In genomic region chr19:34193149-34193548, GRCm38 (mm10) we compare ENCODE assay signal across 7 mouse cellular contexts. TPM values are rescaled to one million over a fixed set of nuclear protein-coding genes. Genes with fewer than 3 reads are reported as not detected.
DNase-seq lines count a peak whose midpoint lies in the region; ATAC-seq and TF ChIP-seq lines count a peak whose summit lies in the region.

No protein-coding gene starts in this region.

- H3K4me3 ChIP-seq in heart, embryonic 11.5 days (ENCODE audit: low read depth, low read length): peak overlapping the region; percentile 72
- peak overlapping the region; percentile 43; the same call in 1 of the 2 replicates for H3K4me3 ChIP-seq in small intestine, adult 2 months (ENCODE audit: low read depth, low read length)

- TF ChIP-seq CTCF in small intestine, adult 2 months (IDR thresholded peaks at IDR 0.05; ENCODE audit: extremely low read depth, insufficient read length, insufficient replicate concordance, low read depth, low read length): no peak

- 12% methylated on average over 9 of the region's 9 CpGs for WGBS in heart, embryonic 11.5 days (ENCODE audit: insufficient replicate concordance)
- under 1% methylated on average over 9 of the region's 9 CpGs for WGBS in small intestine, adult 2 months

- H3K4me1 ChIP-seq in heart, embryonic 11.5 days (ENCODE audit: control insufficient read depth, insufficient read depth, low read length): no peaks in the 10 kb centered on the region
- peaks cover 2% of the 10 kb centered on the region; the same call in 1 of the 2 replicates for H3K4me1 ChIP-seq in small intestine, adult 2 months (ENCODE audit: control insufficient read depth, insufficient read depth, insufficient read length, low read length)

- 0 out of 2 replicates have a peak overlapping the region, but pooled peaks have one; percentile 44 for H3K9ac ChIP-seq in heart, embryonic 11.5 days (ENCODE audit: low read depth, low read length)

- DNase-seq in 3134 (ENCODE audit: extremely low read depth, insufficient read length, low spot score): peak; percentile 24
- DNase-seq in A20 (ENCODE audit: low read depth, low spot score): peak; percentile 85
- peak; percentile 54 to 59 for DNase-seq in cerebellum, postnatal 10 days
- peak; percentile 37 for DNase-seq in kidney, adult 9 months
- DNase-seq in lung, postnatal 10 days: peak; percentile 31

- H3K9me3 ChIP-seq in heart, embryonic 11.5 days (replicated peaks; ENCODE audit: control insufficient read depth, low read length): no peaks in the 10 kb centered on the region

- TF ChIP-seq POLR2A in small intestine, adult 2 months (IDR thresholded peaks at IDR 0.05; ENCODE audit: low read depth, low read length): no peak

- H3K4me2 ChIP-seq in heart, embryonic 11.5 days: peak overlapping the region; percentile 97

- no peaks in the 10 kb centered on the region for H3K36me3 ChIP-seq in heart, embryonic 11.5 days (ENCODE audit: control insufficient read depth, insufficient read depth, low read length)
- no peaks in the 10 kb centered on the region for H3K36me3 ChIP-seq in small intestine, adult 2 months (ENCODE audit: control insufficient read depth, insufficient read depth, low read length)

- no peak overlapping the region for H3K27ac ChIP-seq in heart, embryonic 11.5 days (ENCODE audit: low read depth, low read length)
- peak overlapping the region; percentile 39 for H3K27ac ChIP-seq in small intestine, adult 2 months (ENCODE audit: insufficient read depth, low read depth, low read length)

- H3K27me3 ChIP-seq in heart, embryonic 11.5 days (ENCODE audit: control insufficient read depth, insufficient read depth, low read length): 0 out of 2 replicates have a peak, but pooled peaks cover 3% of the 10 kb centered on the region
- H3K27me3 ChIP-seq in small intestine, adult 2 months (ENCODE audit: control insufficient read depth, insufficient read depth, low read length): no peaks in the 10 kb centered on the region

- ATAC-seq in heart, embryonic 11.5 days (replicated peaks; ENCODE audit: insufficient number of reproducible peaks, low FRiP score, low TSS enrichment): no peak

RNA-seq across cellular contexts. Expression of gene Stambpl1, which starts 1.1 kb away (rescaled TPM):
- polyA plus RNA-seq in heart, embryonic 11.5 days (2014; fragmentation: Nextera tagmentation; extraction: Ambion mirVana): 5.0 and 5.2 TPM in 2 replicates
- polyA plus RNA-seq in small intestine, adult 2 months (2012; rRNA removed): 2.6 and 6.8 TPM in 2 replicates

RNA-seq across cellular contexts. Expression of gene Ankrd22, which starts 27.3 kb away (rescaled TPM):
- not detected in 2 replicates for polyA plus RNA-seq in heart, embryonic 11.5 days (2014; fragmentation: Nextera tagmentation; extraction: Ambion mirVana)
- polyA plus RNA-seq in small intestine, adult 2 months (2012; rRNA removed): 0.19 TPM in 1 of 2 replicates, not detected in the other

Comparison
In these comparisons a context has a peak if more than half of its experiments do, and no peak if none do; other contexts are left out.
1. DNase-seq: peak in every context shown above with its lines; median percentile 85 in A20; 56 in cerebellum, postnatal 10 days; 37 in kidney, adult 9 months; 31 in lung, postnatal 10 days; 24 in 3134.